ENCODE assay signal across 8 mouse cellular contexts in genomic region chr1:178318389-178319184, GRCm38 (mm10). TPM values are rescaled to one million over a fixed set of nuclear protein-coding genes. Genes with fewer than 3 reads are reported as not detected.
DNase-seq lines count a peak whose midpoint lies in the region; ATAC-seq and TF ChIP-seq lines count a peak whose summit lies in the region.

TSS of gene Cox20 (plus strand) at chr1:178319130.

- peak; percentile 95 for DNase-seq in T-cell, adult 2 months (ENCODE audit: low spot score)
- peak; percentile 95 to 97 for DNase-seq in cerebellum, postnatal 36 days
- peak; percentile 96 for DNase-seq in gastrocnemius, adult 18-20 months (ENCODE audit: low spot score)
- peak; percentile 94 to 95 for DNase-seq in left cerebral cortex, adult 2 months (ENCODE audit: extremely low spot score in 1 of 2, low spot score in 2 of 2)
- DNase-seq in right cerebral cortex, adult 2 months (ENCODE audit: low spot score in 2 of 2), result peak; percentile 92 to 95
- peak; percentile 97 for DNase-seq in urinary bladder, postnatal 14 days (ENCODE audit: low spot score)

- H3K9ac ChIP-seq in hindbrain, embryonic 16.5 days (ENCODE audit: low read depth, low read length), result peak within 1 kb of the TSS; percentile 83

- intact Hi-C loops in left cerebral cortex, adult 2 months (cut with DNase I), result loop anchor here (1.0 to 10.0 kb wide), 5 partner anchors 19 to 1226 kb away; partner anchors contain the start of genes Cnst, Efcab2, Hnrnpu and Tfb2m

- H3K27me3 ChIP-seq in hindbrain, embryonic 16.5 days (replicated peaks; ENCODE audit: control insufficient read depth, insufficient read depth, low read length), result no peaks in the 10 kb centered on the region

- peak within 1 kb of the TSS; percentile 85 for H3K4me2 ChIP-seq in hindbrain, embryonic 16.5 days (ENCODE audit: low read length)

- H3K27ac ChIP-seq in hindbrain, embryonic 16.5 days (ENCODE audit: low read depth, low read length), result peak within 1 kb of the TSS; percentile 100
- peak within 1 kb of the TSS; percentile 100 for H3K27ac ChIP-seq in left cerebral cortex, adult 2 months

- under 1% methylated on average over 77 of the region's 83 CpGs for WGBS in hindbrain, embryonic 16.5 days

- ATAC-seq in hindbrain, embryonic 16.5 days, result peak; percentile 95
- peak; percentile 75 for ATAC-seq in megakaryocyte, adult 5-6 weeks (ENCODE audit: poor library complexity, severe bottlenecking)

- H3K4me1 ChIP-seq in hindbrain, embryonic 16.5 days (ENCODE audit: control insufficient read depth, insufficient read depth, low read depth, low read length), result peaks cover 20% of the 10 kb centered on the region

- peaks cover 17% of the 10 kb centered on the region for H3K36me3 ChIP-seq in hindbrain, embryonic 16.5 days (ENCODE audit: control insufficient read depth, insufficient read depth, low read length)

- peak within 1 kb of the TSS; percentile 70 for H3K4me3 ChIP-seq in hindbrain, embryonic 16.5 days (ENCODE audit: low read length)
- H3K4me3 ChIP-seq in left cerebral cortex, adult 2 months, result peak within 1 kb of the TSS; percentile 84

- TF ChIP-seq CTCF in left cerebral cortex, adult 2 months (IDR thresholded peaks at IDR 0.05), result no peak

- no peaks in the 10 kb centered on the region for H3K9me3 ChIP-seq in hindbrain, embryonic 16.5 days (ENCODE audit: control insufficient read depth, low read length)

RNA-seq across cellular contexts. Expression of gene Cox20, which starts in this region (rescaled TPM):
- total RNA-seq in gastrocnemius, adult 18-20 months (2021), result 10 to 100 TPM; 43.1 to 45.2 TPM
- polyA plus RNA-seq in hindbrain, embryonic 16.5 days (2015; fragmentation: Nextera tagmentation; extraction: Ambion mirVana), result 91.0 and 97.8 TPM in 2 replicates
- total RNA-seq in left cerebral cortex, adult 2 months (2021), result 10 to 100 TPM; 30.0 to 33.3 TPM
- total RNA-seq in megakaryocyte, adult 5-6 weeks (2015), result 163 and 174 TPM in 2 replicates
- total RNA-seq in megakaryocyte, adult 5-6 weeks (2017), result 137 and 158 TPM in 2 replicates

Comparison
In these comparisons a context has a peak if more than half of its experiments do, and no peak if none do; other contexts are left out.
1. Peak in every context shown above with its lines: DNase-seq, ATAC-seq, H3K4me3 ChIP-seq and H3K27ac ChIP-seq.